Mouse (Mus musculus) CH12.LX (cell line): Measurements from ENCODE around the gene Ugcg.

ENCODE experiments used
- CTCF ChIP-seq, 2 experiments: IDR thresholded peaks in 1 of 2; conservative IDR thresholded peaks in 1 of 2; 2 replicates each; pipeline ENCODE4 v1.5.1; 2011 to 2012; ENCODE audit warnings: low read depth in 2 of 2, low read length in 2 of 2, improper control_type of control experiment in 1 of 2, inconsistent platforms in 1 of 2, mild to moderate bottlenecking in 1 of 2, moderate library complexity in 1 of 2
- IRF4 ChIP-seq: IDR thresholded peaks from 2 replicates; pipeline ENCODE4 v1.6.1; 2014; ENCODE audit warnings: low read depth, mild to moderate bottlenecking, inconsistent platforms, low read length, improper control_type of control experiment
- MAX ChIP-seq: IDR thresholded peaks from 2 replicates; pipeline ENCODE4 v1.6.1; 2011; ENCODE audit warnings: low read length, improper control_type of control experiment
- MAZ ChIP-seq: IDR thresholded peaks from 2 replicates; pipeline ENCODE4 v1.6.1; 2012; ENCODE audit warnings: low read depth, mild to moderate bottlenecking, inconsistent platforms, low read length, improper control_type of control experiment, moderate library complexity
- MEF2A ChIP-seq: IDR thresholded peaks from 2 replicates; pipeline ENCODE4 v1.6.1; 2014; ENCODE audit warnings: low read depth, mild to moderate bottlenecking, inconsistent platforms, low read length, improper control_type of control experiment, borderline replicate concordance
- POLR2A ChIP-seq: IDR thresholded peaks from 2 replicates; pipeline ENCODE4 v1.6.1; 2011; ENCODE audit warnings: low read depth, mild to moderate bottlenecking, improper control_type of control experiment, low read length
- POLR2AphosphoS2 ChIP-seq: IDR thresholded peaks from 2 replicates; pipeline ENCODE4 v1.6.1; 2011; ENCODE audit warnings: low read depth, low read length, improper control_type of control experiment
- RAD21 ChIP-seq: IDR thresholded peaks from 2 replicates; pipeline ENCODE4 v1.6.1; 2011; ENCODE audit warnings: low read depth, mild to moderate bottlenecking, low read length, improper control_type of control experiment, moderate library complexity
- ZNF384 ChIP-seq: IDR thresholded peaks from 2 replicates; pipeline ENCODE4 v1.6.1; 2012; ENCODE audit warnings: low read depth, low read length, improper control_type of control experiment, inconsistent platforms

- TF ChIP-seq POLR2A (no peak), MEF2A (no peak), RAD21 (no peak), IRF4 (no peak), CTCF (conservative IDR thresholded peaks at IDR 0.05 in 1 of 2, IDR thresholded peaks at IDR 0.05 in 1 of 2; ENCODE audit: low read depth in 2 of 2, low read length in 2 of 2) (no peak), ZNF384 (no peak), POLR2AphosphoS2 (no peak), MAX (no peak), MAZ (no peak)
Observed at GRCm38 (mm10) chr4:59244791-59245555, 55.9 kb downstream of the Ugcg start.
